Mouse (Mus musculus) limb, embryonic 12.5 days (tissue): ENCODE measurements at regions not wholly inside any gene's neighbourhood (a gene's known extent, or its start where the extent isn't known, plus 50 kb on each side); places are given as distances from the start of the nearest gene placed in this dataset.

Source experiments
- ATAC-seq: fragments of 200-750 bp; cut with Nextera tagmentation; 2 replicates; pipeline ENCODE4 v1.8.0; 2017; ENCODE audit warnings: low read depth, moderate TSS enrichment; ENCODE audit not compliant: insufficient number of reproducible peaks, insufficient read depth, low FRiP score, low TSS enrichment
- H3K27ac ChIP-seq: fragments of 300-500 bp; sonication (generic); 2 replicates; pipeline ENCODE4 v1.5.1; 2016; ENCODE audit warnings: mild to moderate bottlenecking, moderate library complexity
- H3K27me3 ChIP-seq: fragments of 300-500 bp; sonication (generic); 2 replicates; pipeline ENCODE4 v1.6.1; 2016; ENCODE audit warnings: mild to moderate bottlenecking, moderate library complexity
- H3K36me3 ChIP-seq: fragments of 300-500 bp; sonication (generic); 2 replicates; pipeline ENCODE4 v1.6.1; 2016; ENCODE audit warnings: mild to moderate bottlenecking, moderate library complexity
- H3K4me1 ChIP-seq: fragments of 300-500 bp; sonication (generic); replicated peaks from 2 replicates; pipeline ENCODE4 v1.6.1; 2016
- H3K4me2 ChIP-seq: fragments of 300-500 bp; sonication (generic); 2 replicates; pipeline ENCODE4 v1.6.1; 2016; ENCODE audit warnings: mild to moderate bottlenecking, moderate library complexity
- H3K4me3 ChIP-seq: fragments of 300-500 bp; sonication (generic); replicated peaks from 2 replicates; pipeline ENCODE4 v1.5.1; 2016; ENCODE audit warnings: mild to moderate bottlenecking
- H3K9ac ChIP-seq: fragments of 300-500 bp; sonication (generic); replicated peaks from 2 replicates; pipeline ENCODE4 v1.6.1; 2016; ENCODE audit warnings: mild to moderate bottlenecking, moderate library complexity
- H3K9me3 ChIP-seq: fragments of 300-500 bp; sonication (generic); 2 replicates; pipeline ENCODE4 v1.6.1; 2016; ENCODE audit warnings: mild to moderate bottlenecking, moderate library complexity
- WGBS: fragments of 180-500 bp; shearing (Covaris S2); methylation state at CpG from one replicate; pipeline ENCODE4 v1.1.7; 2016; 5-methylcytosine and 5-hydroxymethylcytosine counted together

- no peaks in the 10 kb centered on the region for H3K9me3 ChIP-seq
- no peak overlapping the region for H3K4me2 ChIP-seq
- no peak overlapping the region for H3K9ac ChIP-seq
- WGBS: 46% methylated on average over 6 of the region's 6 CpGs
- H3K27ac ChIP-seq: no peak overlapping the region
- H3K27me3 ChIP-seq: no peaks in the 10 kb centered on the region; the same call in 1 of the 2 replicates
- H3K36me3 ChIP-seq: no peaks in the 10 kb centered on the region
- H3K4me1 ChIP-seq: no peaks in the 10 kb centered on the region
- ATAC-seq: no peak
- H3K4me3 ChIP-seq: no peak overlapping the region
Observed at GRCm38 (mm10) chr11:114523444-114524238, 144.7 kb upstream of the Rpl38 start.

GRCm38 (mm10) chr11:114515278-114515677 lies 153.0 kb upstream of the Rpl38 start:
- Histone ChIP-seq H3K9me3 (no peaks in the 10 kb centered on the region), H3K36me3 (no peaks in the 10 kb centered on the region), H3K27ac (no peak overlapping the region), H3K4me2 (no peak overlapping the region), H3K4me1 (peaks cover 8% of the 10 kb centered on the region), H3K4me3 (no peak overlapping the region), H3K27me3 (peaks cover 22% of the 10 kb centered on the region), H3K9ac (no peak overlapping the region)
- WGBS: 38% methylated on average over 4 of the region's 4 CpGs
- ATAC-seq: no peak

- no peak overlapping the region for H3K9ac ChIP-seq
- H3K9me3 ChIP-seq: no peaks in the 10 kb centered on the region
- H3K27me3 ChIP-seq: peaks cover 22% of the 10 kb centered on the region
- 97% methylated on average over 2 of the region's 2 CpGs for WGBS
- no peak overlapping the region for H3K4me2 ChIP-seq
- no peak overlapping the region for H3K27ac ChIP-seq
- no peaks in the 10 kb centered on the region for H3K36me3 ChIP-seq
- peaks cover 8% of the 10 kb centered on the region for H3K4me1 ChIP-seq
- no peak overlapping the region for H3K4me3 ChIP-seq
- ATAC-seq: no peak
Observed at GRCm38 (mm10) chr11:114514126-114514525, 154.2 kb upstream of the Rpl38 start.

GRCm38 (mm10) chr11:114513446-114513845 lies 154.9 kb upstream of the Rpl38 start:
- H3K9ac ChIP-seq: no peak overlapping the region
- H3K4me1 ChIP-seq: peaks cover 8% of the 10 kb centered on the region
- H3K9me3 ChIP-seq: no peaks in the 10 kb centered on the region
- H3K4me2 ChIP-seq: no peak overlapping the region
- no peaks in the 10 kb centered on the region for H3K36me3 ChIP-seq
- H3K27me3 ChIP-seq: peaks cover 22% of the 10 kb centered on the region
- WGBS: 15% methylated on average over 5 of the region's 5 CpGs
- H3K4me3 ChIP-seq: no peak overlapping the region
- no peak overlapping the region for H3K27ac ChIP-seq
- no peak for ATAC-seq

GRCm38 (mm10) chr11:114511994-114512393 lies 156.3 kb upstream of the Rpl38 start:
- 7% methylated on average over 5 of the region's 5 CpGs for WGBS
- H3K4me1 ChIP-seq: peaks cover 8% of the 10 kb centered on the region
- no peaks in the 10 kb centered on the region for H3K9me3 ChIP-seq
- H3K27me3 ChIP-seq: peaks cover 22% of the 10 kb centered on the region
- no peak overlapping the region for H3K4me3 ChIP-seq
- no peak overlapping the region for H3K27ac ChIP-seq
- H3K4me2 ChIP-seq: no peak overlapping the region
- no peak overlapping the region for H3K9ac ChIP-seq
- peak; percentile 68; the same call in 1 of the 2 replicates for ATAC-seq
- no peaks in the 10 kb centered on the region for H3K36me3 ChIP-seq

GRCm38 (mm10) chr11:114502562-114502961 lies 165.8 kb upstream of the Rpl38 start:
- Histone ChIP-seq H3K9ac (no peak overlapping the region), H3K9me3 (no peaks in the 10 kb centered on the region), H3K4me3 (no peak overlapping the region), H3K27me3 (peaks cover 24% of the 10 kb centered on the region; the same call in 1 of the 2 replicates), H3K4me2 (no peak overlapping the region), H3K27ac (no peak overlapping the region), H3K4me1 (no peaks in the 10 kb centered on the region), H3K36me3 (no peaks in the 10 kb centered on the region)
- whole genome bisulfite sequencing: 35% methylated on average over 5 of the region's 5 CpGs
- ATAC-seq: no peak

- H3K27ac ChIP-seq: no peak overlapping the region
Observed at GRCm38 (mm10) chr11:114501869-114502540, 166.3 kb upstream of the Rpl38 start.

GRCm38 (mm10) chr11:114500416-114500815 lies 167.9 kb upstream of the Rpl38 start:
- WGBS: 85% methylated on average over 7 of the region's 7 CpGs
- Histone ChIP-seq H3K27ac (no peak overlapping the region), H3K9ac (no peak overlapping the region), H3K9me3 (no peaks in the 10 kb centered on the region), H3K4me3 (no peak overlapping the region), H3K27me3 (peaks cover 43% of the 10 kb centered on the region), H3K4me1 (no peaks in the 10 kb centered on the region), H3K36me3 (no peaks in the 10 kb centered on the region), H3K4me2 (no peak overlapping the region)
- ATAC-seq: no peak

More at GRCm38 (mm10) chr11:114501869-114502540, 166.3 kb upstream of the Rpl38 start:
- no peak for ATAC-seq
- Histone ChIP-seq H3K4me1 (no peaks in the 10 kb centered on the region), H3K27me3 (peaks cover 28% of the 10 kb centered on the region; the same call in 1 of the 2 replicates), H3K9me3 (no peaks in the 10 kb centered on the region), H3K4me2 (no peak overlapping the region), H3K36me3 (no peaks in the 10 kb centered on the region), H3K9ac (no peak overlapping the region), H3K4me3 (no peak overlapping the region)
- WGBS: 60% methylated on average over 5 of the region's 5 CpGs

- Histone ChIP-seq H3K9me3 (no peaks in the 10 kb centered on the region), H3K4me1 (no peaks in the 10 kb centered on the region), H3K36me3 (no peaks in the 10 kb centered on the region), H3K27ac (no peak overlapping the region), H3K9ac (no peak overlapping the region), H3K4me3 (no peak overlapping the region), H3K4me2 (no peak overlapping the region), H3K27me3 (peaks cover 50% of the 10 kb centered on the region)
- WGBS: 90% methylated on average over 12 of the region's 12 CpGs
- ATAC-seq: no peak
Observed at GRCm38 (mm10) chr11:114499665-114500064, 168.7 kb upstream of the Rpl38 start.

GRCm38 (mm10) chr11:114495520-114495921 lies 172.8 kb upstream of the Rpl38 start:
- Histone ChIP-seq H3K4me1 (no peaks in the 10 kb centered on the region; the same call in 1 of the 2 replicates), H3K27me3 (peaks cover 66% of the 10 kb centered on the region), H3K27ac (no peak overlapping the region), H3K4me2 (no peak overlapping the region), H3K9me3 (no peaks in the 10 kb centered on the region), H3K36me3 (no peaks in the 10 kb centered on the region), H3K4me3 (no peak overlapping the region), H3K9ac (no peak overlapping the region)
- no peak for ATAC-seq
- 66% methylated on average over 5 of the region's 5 CpGs for WGBS

- Histone ChIP-seq H3K27me3 (peaks cover 88% of the 10 kb centered on the region), H3K9me3 (no peaks in the 10 kb centered on the region), H3K36me3 (no peaks in the 10 kb centered on the region), H3K27ac (no peak overlapping the region), H3K4me2 (no peak overlapping the region), H3K4me3 (no peak overlapping the region), H3K4me1 (peaks cover 29% of the 10 kb centered on the region), H3K9ac (no peak overlapping the region)
- WGBS: 17% methylated on average over 8 of the region's 8 CpGs
- ATAC-seq: no peak
Observed at GRCm38 (mm10) chr11:114486455-114486854, 181.9 kb upstream of the Rpl38 start.
